Mouse (Mus musculus): Measurements from ENCODE around the gene Gpa33. TPM values are rescaled to one million over a fixed set of nuclear protein-coding genes. Genes with fewer than 3 reads are reported as not detected.

The Gpa33 gene
- total and polyA plus RNA-seq, 3 experiments: not detected

DNA sequence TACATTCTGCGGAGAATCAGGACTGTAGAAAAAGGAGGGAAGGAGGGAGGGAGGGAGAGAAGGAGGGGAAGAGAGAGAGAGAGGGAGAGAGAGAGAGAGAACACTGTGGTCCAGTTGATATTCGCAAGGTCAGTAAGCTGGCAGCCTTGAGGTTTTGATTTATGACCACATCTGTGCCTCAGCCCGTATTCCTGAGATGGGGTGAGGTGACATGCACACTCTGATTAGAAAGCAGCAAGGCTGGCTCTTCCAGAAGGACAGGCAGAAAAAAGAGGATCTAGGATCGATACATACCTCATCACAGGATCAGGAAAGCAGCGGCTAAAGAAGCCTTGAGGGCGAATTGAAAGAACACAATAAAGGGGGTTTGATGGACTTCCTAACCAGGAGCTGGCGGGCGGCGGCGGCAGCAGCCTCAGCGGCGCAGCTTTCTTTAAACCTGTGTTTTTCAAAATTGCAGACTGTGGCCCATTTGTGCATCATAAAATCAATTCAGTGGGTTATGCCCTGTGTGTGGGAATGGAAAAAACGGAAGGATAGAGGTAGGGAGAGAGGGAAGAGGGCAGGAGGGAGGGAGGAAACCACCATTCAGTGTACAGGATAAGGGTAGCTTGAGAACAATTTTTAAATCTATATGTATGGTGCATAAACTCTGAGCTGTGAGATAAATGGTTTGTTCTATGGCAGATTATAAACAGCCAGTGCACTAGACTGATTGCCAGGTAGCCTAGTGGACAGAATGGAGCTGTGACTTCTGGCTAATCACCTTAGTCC is 12.0 kb upstream of the Gpa33 start:
- H3K27ac ChIP-seq: no peak overlapping the region
- no peaks in the 10 kb centered on the region for H3K27me3 ChIP-seq (ENCODE audit: control insufficient read depth, insufficient read depth, low read length)
- TF ChIP-seq POLR2A (IDR thresholded peaks at IDR 0.05; ENCODE audit: insufficient read depth, low read depth, low read length) (no peak), CTCF (IDR thresholded peaks at IDR 0.05) (no peak), EP300 (IDR thresholded peaks at IDR 0.05; ENCODE audit: insufficient read depth, low read depth, low read length) (no peak)
- DNase-seq: no peak
- no peaks in the 10 kb centered on the region for H3K79me2 ChIP-seq (replicated peaks; ENCODE audit: control insufficient read depth, insufficient read depth, low read length)
- no peaks in the 10 kb centered on the region for H3K4me1 ChIP-seq (ENCODE audit: control insufficient read depth, insufficient read depth, low read length)
- intact Hi-C loops (cut with DNase I): no loop called here
- no peak overlapping the region for H3K9ac ChIP-seq (ENCODE audit: low read depth, low read length)
- no peaks in the 10 kb centered on the region; the same call in 1 of the 2 replicates for H3K36me3 ChIP-seq (ENCODE audit: control insufficient read depth, insufficient read depth, low read length)
- 85% methylated on average over 13 of the region's 13 CpGs for WGBS
- no peak overlapping the region for H3K4me3 ChIP-seq

- WGBS: 51% methylated on average over 7 of the region's 7 CpGs
- intact Hi-C loops (cut with DNase I): no loop called here
Measured at GRCm38 (mm10) chr1:166122114-166122513, 7.9 kb upstream of the Gpa33 start.

DNA sequence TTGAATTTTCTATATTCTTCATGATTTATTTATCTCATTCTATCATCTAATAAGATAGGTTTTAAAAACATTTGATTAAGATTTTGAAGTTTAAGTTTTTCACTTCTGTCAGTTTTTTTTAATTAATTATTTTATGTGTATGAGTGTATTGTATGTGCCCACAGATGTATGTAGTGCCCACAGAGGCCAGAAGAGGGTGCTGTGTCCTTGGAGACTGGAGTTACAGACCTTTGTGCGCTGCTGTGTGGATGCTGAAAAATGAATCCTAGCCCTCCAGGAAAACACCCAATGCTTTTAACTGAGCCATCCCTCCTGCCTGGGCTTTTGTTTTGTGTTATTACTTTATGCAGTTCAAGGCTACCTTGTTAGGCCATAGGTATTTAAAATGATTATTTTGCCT is 7.0 kb upstream of the Gpa33 start:
- peaks cover 3% of the 10 kb centered on the region; the same call in 1 of the 2 replicates for H3K4me1 ChIP-seq (ENCODE audit: control insufficient read depth, insufficient read depth, low read length)
- H3K4me3 ChIP-seq: no peak overlapping the region
- 92% methylated on average over 1 of the region's 1 CpGs for WGBS
- DNase-seq: no peak
- no peak overlapping the region for H3K27ac ChIP-seq
- peaks cover 3% of the 10 kb centered on the region for H3K36me3 ChIP-seq (ENCODE audit: control insufficient read depth, insufficient read depth, low read length)
- intact Hi-C loops (cut with DNase I): no loop called here
- H3K79me2 ChIP-seq (replicated peaks; ENCODE audit: control insufficient read depth, insufficient read depth, low read length): no peaks in the 10 kb centered on the region
- no peak for TF ChIP-seq EP300 (IDR thresholded peaks at IDR 0.05; ENCODE audit: insufficient read depth, low read depth, low read length)
- TF ChIP-seq CTCF (IDR thresholded peaks at IDR 0.05): peak; percentile 32; the same call in 1 of the 2 replicates
- no peaks in the 10 kb centered on the region for H3K27me3 ChIP-seq (ENCODE audit: control insufficient read depth, insufficient read depth, low read length)
- H3K9ac ChIP-seq (ENCODE audit: low read depth, low read length): no peak overlapping the region

More at GRCm38 (mm10) chr1:166122114-166122513, 7.9 kb upstream of the Gpa33 start:
- Histone ChIP-seq H3K4me3 (no peak overlapping the region), H3K79me2 (replicated peaks; ENCODE audit: control insufficient read depth, insufficient read depth, low read length) (no peaks in the 10 kb centered on the region), H3K9ac (ENCODE audit: low read depth, low read length) (no peak overlapping the region), H3K27me3 (ENCODE audit: control insufficient read depth, insufficient read depth, low read length) (no peaks in the 10 kb centered on the region), H3K27ac (no peak overlapping the region), H3K36me3 (ENCODE audit: control insufficient read depth, insufficient read depth, low read length) (peaks cover 3% of the 10 kb centered on the region), H3K4me1 (ENCODE audit: control insufficient read depth, insufficient read depth, low read length) (peaks cover 3% of the 10 kb centered on the region; the same call in 1 of the 2 replicates)
- DNase-seq: no peak
- TF ChIP-seq CTCF (IDR thresholded peaks at IDR 0.05): no peak
- TF ChIP-seq EP300 (IDR thresholded peaks at IDR 0.05; ENCODE audit: insufficient read depth, low read depth, low read length): no peak
- no peak for TF ChIP-seq POLR2A (IDR thresholded peaks at IDR 0.05; ENCODE audit: insufficient read depth, low read depth, low read length)

- Histone ChIP-seq H3K4me1 (ENCODE audit: control insufficient read depth, insufficient read depth, low read length) (peaks cover 5% of the 10 kb centered on the region; the same call in 1 of the 2 replicates), H3K27ac (no peak overlapping the region), H3K4me3 (no peak overlapping the region), H3K79me2 (replicated peaks; ENCODE audit: control insufficient read depth, insufficient read depth, low read length) (no peaks in the 10 kb centered on the region), H3K27me3 (ENCODE audit: control insufficient read depth, insufficient read depth, low read length) (no peaks in the 10 kb centered on the region), H3K9ac (ENCODE audit: low read depth, low read length) (no peak overlapping the region), H3K36me3 (ENCODE audit: control insufficient read depth, insufficient read depth, low read length) (peaks cover 3% of the 10 kb centered on the region)
- intact Hi-C loops (cut with DNase I): no loop called here
- 88% methylated on average over 8 of the region's 8 CpGs for WGBS
- TF ChIP-seq EP300 (IDR thresholded peaks at IDR 0.05; ENCODE audit: insufficient read depth, low read depth, low read length) (no peak), POLR2A (IDR thresholded peaks at IDR 0.05; ENCODE audit: insufficient read depth, low read depth, low read length) (no peak), CTCF (IDR thresholded peaks at IDR 0.05) (no peak)
- no peak for DNase-seq
Measured at GRCm38 (mm10) chr1:166123751-166124150, 6.3 kb upstream of the Gpa33 start.

DNA sequence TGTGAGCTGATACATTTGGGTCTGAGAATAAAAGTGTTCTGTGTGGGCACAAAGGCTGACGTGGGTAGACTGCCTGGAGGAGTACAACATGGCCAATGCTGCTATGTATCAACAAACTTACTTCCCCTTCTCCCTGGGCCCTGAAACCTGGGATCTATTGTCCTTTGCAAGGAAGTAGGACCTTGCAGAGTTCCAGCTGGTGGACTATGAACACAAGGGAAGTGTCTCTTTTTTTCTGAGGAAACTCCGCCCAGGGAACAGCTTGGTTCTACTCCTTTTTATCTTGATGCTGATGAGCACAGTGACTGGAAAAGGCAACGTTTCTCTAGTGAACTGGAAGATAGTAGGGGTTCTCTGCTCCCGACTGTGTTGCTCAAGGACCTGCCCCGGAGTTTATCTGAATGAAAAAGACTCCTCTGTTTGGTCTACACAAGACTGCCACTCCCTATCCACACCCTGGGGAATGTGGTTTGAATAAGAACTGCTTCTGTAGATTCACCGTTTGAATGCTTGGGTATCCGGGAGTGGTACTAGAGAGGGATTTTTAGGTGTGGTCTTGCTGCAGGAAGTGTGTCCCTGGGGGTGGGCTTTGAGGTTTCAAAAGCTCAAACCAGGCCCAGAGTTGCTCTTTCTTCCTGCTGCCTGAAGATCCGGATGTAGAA is 5.0 kb upstream of the Gpa33 start:
- Histone ChIP-seq H3K36me3 (ENCODE audit: control insufficient read depth, insufficient read depth, low read length) (peaks cover 3% of the 10 kb centered on the region), H3K27ac (no peak overlapping the region), H3K4me1 (ENCODE audit: control insufficient read depth, insufficient read depth, low read length) (peaks cover 5% of the 10 kb centered on the region; the same call in 1 of the 2 replicates), H3K9ac (ENCODE audit: low read depth, low read length) (no peak overlapping the region), H3K4me3 (no peak overlapping the region), H3K27me3 (ENCODE audit: control insufficient read depth, insufficient read depth, low read length) (no peaks in the 10 kb centered on the region), H3K79me2 (replicated peaks; ENCODE audit: control insufficient read depth, insufficient read depth, low read length) (no peaks in the 10 kb centered on the region)
- DNase-seq: no peak
- no peak for TF ChIP-seq EP300 (IDR thresholded peaks at IDR 0.05; ENCODE audit: insufficient read depth, low read depth, low read length)
- 0 out of 2 replicates have a peak, but pooled peaks have one; percentile 16 for TF ChIP-seq POLR2A (IDR thresholded peaks at IDR 0.05; ENCODE audit: insufficient read depth, low read depth, low read length)
- TF ChIP-seq CTCF (IDR thresholded peaks at IDR 0.05): no peak
- 33% methylated on average over 8 of the region's 8 CpGs for WGBS
- intact Hi-C loops (cut with DNase I): no loop called here

DNA sequence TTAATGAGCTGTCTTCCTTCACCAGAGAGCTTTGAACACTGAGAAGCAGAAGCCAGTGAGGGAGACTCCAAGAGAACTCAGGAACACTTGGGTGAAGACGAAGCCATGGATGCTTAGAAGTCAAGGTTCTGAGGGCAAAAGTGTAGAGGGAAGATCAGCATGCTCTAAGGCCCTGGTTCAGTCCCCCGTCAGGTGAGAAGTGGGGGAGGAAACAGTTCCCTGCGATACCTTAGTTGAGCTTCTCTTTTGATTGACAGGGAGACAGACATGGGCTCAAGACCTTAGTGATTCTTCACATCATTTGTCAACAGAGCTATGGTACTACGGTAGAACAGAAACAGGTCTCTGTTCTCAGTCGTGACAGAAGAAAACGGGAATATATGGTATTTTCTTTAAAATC is 3.7 kb upstream of the Gpa33 start:
- Histone ChIP-seq H3K4me3 (no peak overlapping the region), H3K79me2 (replicated peaks; ENCODE audit: control insufficient read depth, insufficient read depth, low read length) (no peaks in the 10 kb centered on the region), H3K36me3 (ENCODE audit: control insufficient read depth, insufficient read depth, low read length) (peaks cover 3% of the 10 kb centered on the region), H3K27ac (no peak overlapping the region; the same call in 1 of the 2 replicates), H3K4me1 (ENCODE audit: control insufficient read depth, insufficient read depth, low read length) (peaks cover 5% of the 10 kb centered on the region; the same call in 1 of the 2 replicates), H3K9ac (ENCODE audit: low read depth, low read length) (no peak overlapping the region), H3K27me3 (ENCODE audit: control insufficient read depth, insufficient read depth, low read length) (no peaks in the 10 kb centered on the region)
- intact Hi-C loops (cut with DNase I): no loop called here
- TF ChIP-seq EP300 (IDR thresholded peaks at IDR 0.05; ENCODE audit: insufficient read depth, low read depth, low read length): no peak
- no peak for TF ChIP-seq CTCF (IDR thresholded peaks at IDR 0.05)
- TF ChIP-seq POLR2A (IDR thresholded peaks at IDR 0.05; ENCODE audit: insufficient read depth, low read depth, low read length): no peak
- no peak for DNase-seq
- 80% methylated on average over 6 of the region's 6 CpGs for WGBS
